Mouse (Mus musculus) intestine, postnatal 0 days (tissue): Measurements from ENCODE around the gene Tob2. TPM values are rescaled to one million over a fixed set of nuclear protein-coding genes. Genes with fewer than 3 reads are reported as not detected.

Experiments
- ATAC-seq: fragments of 200-750 bp; cut with Nextera tagmentation; 2 replicates; pipeline ENCODE4 v1.8.0; 2017; ENCODE audit warnings: mild to moderate bottlenecking, moderate TSS enrichment, moderate library complexity
- H3K27ac ChIP-seq: fragments of 300-500 bp; sonication (generic); 2 replicates; pipeline ENCODE4 v1.5.1; 2014; ENCODE audit warnings: mild to moderate bottlenecking, low read depth, low read length, moderate library complexity
- H3K27me3 ChIP-seq: fragments of 300-500 bp; sonication (generic); replicated peaks from 2 replicates; pipeline ENCODE4 v1.6.1; 2014; ENCODE audit warnings: low read length, mixed read lengths; ENCODE audit not compliant: control insufficient read depth, insufficient read depth
- H3K36me3 ChIP-seq: fragments of 300-500 bp; sonication (generic); 2 replicates; pipeline ENCODE4 v1.6.1; 2014; ENCODE audit warnings: mild to moderate bottlenecking, moderate library complexity; ENCODE audit not compliant: control insufficient read depth, insufficient read depth
- H3K4me1 ChIP-seq: fragments of 300-500 bp; sonication (generic); replicated peaks from 2 replicates; pipeline ENCODE4 v1.6.1; 2014; ENCODE audit warnings: antibody characterized with exemption, low read length, mixed read lengths; ENCODE audit not compliant: control insufficient read depth, insufficient read depth
- H3K4me2 ChIP-seq: fragments of 300-500 bp; sonication (generic); replicated peaks from 2 replicates; pipeline ENCODE4 v1.6.1; 2014; ENCODE audit warnings: low read depth, mild to moderate bottlenecking, moderate library complexity
- H3K4me3 ChIP-seq: fragments of 300-500 bp; sonication (generic); 2 replicates; pipeline ENCODE4 v1.5.1; 2014; ENCODE audit warnings: low read depth, low read length
- H3K9ac ChIP-seq: fragments of 300-500 bp; sonication (generic); 2 replicates; pipeline ENCODE4 v1.6.1; 2014; ENCODE audit warnings: mild to moderate bottlenecking, low read depth, low read length
- H3K9me3 ChIP-seq: fragments of 300-500 bp; sonication (generic); 2 replicates; pipeline ENCODE4 v1.6.1; 2016; ENCODE audit warnings: mixed run types; ENCODE audit not compliant: control insufficient read depth
- CTCF ChIP-seq: sonication (generic); IDR thresholded peaks from 2 replicates; pipeline ENCODE4 v1.5.1; 2016; ENCODE audit warnings: low read depth, mild to moderate bottlenecking, control low read depth, antibody characterized with exemption, moderate library complexity
- WGBS: fragments of 180-500 bp; shearing (Covaris S2); extraction: QIAGEN DNeasy Blood & Tissue Kit; methylation state at CpG from one replicate; pipeline ENCODE4 v1.1.7; 2014; 5-methylcytosine and 5-hydroxymethylcytosine counted together
- polyA plus RNA-seq: library from polyadenylated mRNA; unstranded; fragments of >200 nt; fragmentation: Nextera tagmentation; extraction: Ambion mirVana; gene quantifications from 2 replicates; pipeline ENCODE4 v1.2.1, GENCODE M21; 2015

Gene Tob2
- polyA plus RNA-seq, 1 experiment from 2014 or later = 19.8 TPM

DNA sequence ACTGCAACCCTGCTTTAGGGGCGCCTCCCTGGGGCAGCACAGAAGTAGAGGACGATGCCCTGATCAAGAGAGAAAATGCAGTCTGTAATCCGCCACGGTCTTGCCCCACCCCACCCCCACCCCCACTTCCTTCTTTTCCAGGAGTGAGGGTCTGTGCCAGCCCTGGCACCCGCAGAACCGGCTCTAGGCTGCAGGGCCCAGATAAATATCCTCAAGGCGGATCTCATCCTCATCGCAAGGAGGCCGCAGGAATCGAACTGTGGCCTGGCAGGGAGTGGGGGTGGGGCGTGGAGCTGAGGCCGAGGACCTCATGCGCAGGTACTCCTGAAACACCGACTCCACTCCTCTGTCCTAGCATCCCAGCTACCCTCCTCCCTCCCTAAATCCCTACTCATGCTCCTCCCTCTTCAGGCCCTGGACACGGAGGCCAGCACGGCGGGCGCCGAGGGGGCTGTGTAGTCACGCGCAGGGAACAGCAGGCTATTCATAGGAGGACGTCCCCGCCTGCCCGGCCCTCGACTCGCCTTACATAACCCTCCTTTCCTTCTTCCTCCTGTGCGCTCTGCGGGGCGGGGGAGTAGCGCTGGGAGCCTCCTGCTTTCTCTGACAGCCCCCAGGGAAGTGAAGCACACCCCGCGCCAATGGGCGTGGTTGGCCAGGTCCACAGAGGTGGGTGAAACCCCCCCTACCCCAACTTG is 22.3 kb downstream of the Tob2 start:
- no peaks in the 10 kb centered on the region for H3K27me3 ChIP-seq
- no peak for TF ChIP-seq CTCF
- H3K4me1 ChIP-seq = peaks cover 6% of the 10 kb centered on the region; the same call in 1 of the 2 replicates
- no peaks in the 10 kb centered on the region for H3K36me3 ChIP-seq
- WGBS = 3% methylated on average over 32 of the region's 33 CpGs
- peak; percentile 57 for ATAC-seq
- H3K4me3 ChIP-seq = peak overlapping the region; percentile 29
- H3K27ac ChIP-seq = peak overlapping the region; percentile 64
- H3K9ac ChIP-seq = peak overlapping the region; percentile 45
- H3K4me2 ChIP-seq = peak overlapping the region; percentile 59
- no peaks in the 10 kb centered on the region for H3K9me3 ChIP-seq

DNA sequence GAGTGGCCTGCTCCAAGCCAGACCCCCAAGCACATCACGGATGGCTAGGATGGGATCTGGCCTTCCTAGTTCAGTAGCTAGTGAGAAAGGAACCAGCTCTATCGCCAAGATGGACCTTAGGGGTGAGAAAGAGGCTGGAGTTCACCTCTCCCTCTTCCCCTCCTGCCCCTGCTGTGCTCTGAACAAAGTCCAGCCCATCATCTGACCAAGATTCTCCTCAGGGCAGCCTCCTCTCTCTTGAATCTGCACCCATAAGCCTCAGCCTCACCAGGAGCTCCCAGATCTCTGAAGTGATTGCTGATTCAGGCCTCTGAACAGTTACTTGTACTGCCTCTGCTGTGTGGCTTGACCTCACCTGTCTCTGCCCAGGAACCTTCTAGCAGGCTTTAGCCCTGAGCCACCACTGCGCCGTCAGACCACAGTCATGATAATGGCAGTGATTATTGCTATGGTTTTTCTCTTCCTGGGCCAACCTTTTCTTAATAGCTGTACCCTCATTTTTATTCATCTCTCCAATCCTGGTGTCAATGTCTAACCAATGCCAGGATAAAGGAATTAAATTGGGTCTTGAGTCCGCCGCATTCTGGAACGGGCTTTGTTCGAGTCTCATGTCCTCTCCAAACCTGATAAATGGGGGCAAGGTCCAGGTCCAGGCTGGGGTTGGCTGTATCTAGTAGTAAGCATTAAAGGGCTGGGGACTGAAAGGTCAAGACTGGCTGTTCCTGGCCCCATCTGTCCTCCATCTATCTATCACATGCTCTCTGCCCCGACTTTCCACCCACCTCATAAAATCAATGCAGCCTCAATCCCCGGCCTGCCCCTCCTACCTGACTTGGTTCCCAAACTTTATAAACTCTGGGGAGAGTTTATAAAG is 23.4 kb downstream of the Tob2 start:
- Histone ChIP-seq H3K27me3 (no peaks in the 10 kb centered on the region), H3K4me2 (peak overlapping the region; percentile 59), H3K4me3 (no peak overlapping the region), H3K9ac (no peak overlapping the region), H3K4me1 (peaks cover 6% of the 10 kb centered on the region; the same call in 1 of the 2 replicates), H3K27ac (peak overlapping the region; percentile 66), H3K36me3 (no peaks in the 10 kb centered on the region), H3K9me3 (no peaks in the 10 kb centered on the region)
- ATAC-seq = peak; percentile 0; the same call in 1 of the 2 replicates
- WGBS = 52% methylated on average over 10 of the region's 10 CpGs
- no peak for TF ChIP-seq CTCF

DNA sequence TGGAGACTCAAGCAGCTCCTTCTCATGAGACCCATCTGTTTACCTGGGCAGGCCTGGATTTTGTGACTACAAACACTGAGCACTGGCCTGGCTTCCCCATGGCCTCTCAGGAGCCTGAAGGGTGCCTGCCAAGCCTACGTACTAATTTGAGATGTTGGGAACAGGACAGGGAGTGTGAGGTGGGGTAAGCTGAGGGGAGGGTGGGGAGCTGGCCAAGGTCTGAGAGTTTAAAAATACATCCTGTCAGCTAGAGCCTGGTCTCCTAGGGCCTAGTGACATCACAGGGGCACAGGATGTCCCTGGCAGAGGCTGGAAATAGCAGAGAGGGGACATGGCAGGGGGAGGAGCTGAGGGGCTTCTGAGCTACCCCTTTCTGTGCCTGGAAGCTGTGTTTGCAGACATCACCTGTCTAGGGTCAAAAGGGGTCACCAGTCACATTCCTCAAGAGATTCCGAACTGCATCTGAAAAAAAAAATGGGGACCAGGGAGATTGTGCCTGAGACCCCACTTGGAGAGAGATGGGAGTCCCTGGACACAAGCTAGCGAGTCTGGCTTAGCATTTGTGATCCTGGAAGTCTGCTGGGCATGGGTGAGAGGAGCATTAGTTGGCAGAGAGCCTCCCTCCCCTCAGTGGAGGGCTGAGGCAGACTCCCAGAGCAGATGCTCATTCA is 24.3 kb downstream of the Tob2 start:
- Histone ChIP-seq H3K27ac (no peak overlapping the region), H3K36me3 (no peaks in the 10 kb centered on the region; the same call in 1 of the 2 replicates), H3K4me1 (peaks cover 2% of the 10 kb centered on the region; the same call in 1 of the 2 replicates), H3K9me3 (no peaks in the 10 kb centered on the region), H3K4me2 (no peak overlapping the region), H3K4me3 (no peak overlapping the region), H3K9ac (no peak overlapping the region), H3K27me3 (no peaks in the 10 kb centered on the region)
- TF ChIP-seq CTCF = no peak
- 72% methylated on average over 3 of the region's 3 CpGs for WGBS
- no peak for ATAC-seq

DNA sequence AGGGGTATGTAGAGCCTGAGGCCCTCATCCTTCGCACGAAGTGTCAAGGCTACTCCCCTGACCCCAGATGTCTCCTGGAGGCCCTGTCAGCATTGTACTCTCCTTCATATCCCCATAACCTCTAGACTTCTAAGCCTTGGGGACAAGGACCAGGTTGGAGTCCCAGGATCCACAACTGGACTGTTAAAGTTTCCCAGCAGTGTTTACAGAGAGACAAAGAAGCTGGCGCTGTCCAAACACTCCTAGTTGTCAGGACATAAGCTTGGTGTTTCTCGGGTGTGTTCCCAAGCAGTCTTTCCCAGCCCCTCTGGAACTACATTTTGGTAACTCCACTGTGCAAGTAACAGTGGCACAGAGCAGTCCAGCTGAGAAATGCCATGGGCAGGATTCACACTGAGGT is 25.1 kb downstream of the Tob2 start:
- no peak overlapping the region for H3K27ac ChIP-seq
- H3K36me3 ChIP-seq = no peaks in the 10 kb centered on the region; the same call in 1 of the 2 replicates
- H3K4me1 ChIP-seq = no peaks in the 10 kb centered on the region; the same call in 1 of the 2 replicates
- ATAC-seq = no peak
- H3K9me3 ChIP-seq = no peaks in the 10 kb centered on the region
- no peak overlapping the region for H3K4me3 ChIP-seq
- H3K9ac ChIP-seq = no peak overlapping the region
- 68% methylated on average over 4 of the region's 4 CpGs for WGBS
- H3K27me3 ChIP-seq = no peaks in the 10 kb centered on the region
- H3K4me2 ChIP-seq = no peak overlapping the region
- TF ChIP-seq CTCF = no peak

DNA sequence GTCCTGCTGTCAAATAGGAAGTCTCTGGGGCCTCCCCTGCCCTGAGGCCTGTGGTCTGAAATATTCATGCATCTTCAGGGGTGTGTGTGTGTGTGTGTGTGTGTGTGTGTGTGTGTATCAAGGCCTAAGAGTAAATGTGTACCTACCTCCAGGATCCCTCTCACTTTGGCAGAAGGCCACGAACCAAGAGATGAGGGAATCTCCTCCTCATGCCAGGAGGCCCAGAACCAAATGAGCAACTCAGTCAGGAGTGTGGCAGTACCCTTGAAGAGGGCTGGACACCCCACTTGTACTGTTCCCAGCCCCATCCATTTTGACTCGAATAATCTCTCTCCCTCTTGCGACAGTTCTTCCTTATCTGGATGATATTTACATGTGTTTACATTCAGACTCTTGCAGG is 26.4 kb downstream of the Tob2 start:
- H3K4me2 ChIP-seq = no peak overlapping the region
- no peak overlapping the region for H3K4me3 ChIP-seq
- ATAC-seq = no peak
- no peaks in the 10 kb centered on the region for H3K9me3 ChIP-seq
- H3K27ac ChIP-seq = no peak overlapping the region
- WGBS = 59% methylated on average over 3 of the region's 3 CpGs
- H3K9ac ChIP-seq = no peak overlapping the region
- no peaks in the 10 kb centered on the region; the same call in 1 of the 2 replicates for H3K36me3 ChIP-seq
- H3K4me1 ChIP-seq = no peaks in the 10 kb centered on the region; the same call in 1 of the 2 replicates
- H3K27me3 ChIP-seq = no peaks in the 10 kb centered on the region
- no peak for TF ChIP-seq CTCF
